Mouse (Mus musculus) neural tube, embryonic 15.5 days (tissue): ENCODE data around the gene Nr1d1. TPM values are rescaled to one million over a fixed set of nuclear protein-coding genes. Genes with fewer than 3 reads are reported as not detected.
A peak's percentile ranks its signal among the peaks of the same experiment; 100 is the strongest.

Experiments
- ATAC-seq: fragments of 200-750 bp; cut with Nextera tagmentation; 2 replicates; pipeline ENCODE4 v1.8.0; 2017; ENCODE audit warnings: mild to moderate bottlenecking, moderate TSS enrichment, moderate library complexity; ENCODE audit not compliant: low FRiP score
- H3K27ac ChIP-seq: fragments of 300-500 bp; sonication (generic); replicated peaks from 2 replicates; pipeline ENCODE4 v1.5.1; 2015; ENCODE audit warnings: mild to moderate bottlenecking, inconsistent platforms
- H3K27me3 ChIP-seq: fragments of 300-500 bp; sonication (generic); replicated peaks from 2 replicates; pipeline ENCODE4 v1.6.1; 2015; ENCODE audit warnings: inconsistent platforms
- H3K36me3 ChIP-seq: fragments of 300-500 bp; sonication (generic); 2 replicates; pipeline ENCODE4 v1.6.1; 2015; ENCODE audit warnings: inconsistent platforms
- H3K4me1 ChIP-seq: fragments of 300-500 bp; sonication (generic); 2 replicates; pipeline ENCODE4 v1.6.1; 2015; ENCODE audit warnings: inconsistent platforms
- H3K4me2 ChIP-seq: fragments of 300-500 bp; sonication (generic); 2 replicates; pipeline ENCODE4 v1.6.1; 2015; ENCODE audit warnings: inconsistent platforms, mild to moderate bottlenecking, moderate library complexity
- H3K4me3 ChIP-seq: fragments of 300-500 bp; sonication (generic); replicated peaks from 2 replicates; pipeline ENCODE4 v1.5.1; 2015; ENCODE audit warnings: mild to moderate bottlenecking, inconsistent platforms
- H3K9ac ChIP-seq: fragments of 300-500 bp; sonication (generic); replicated peaks from 2 replicates; pipeline ENCODE4 v1.6.1; 2015; ENCODE audit warnings: mild to moderate bottlenecking, inconsistent platforms
- H3K9me3 ChIP-seq: fragments of 300-500 bp; sonication (generic); replicated peaks from 2 replicates; pipeline ENCODE4 v1.6.1; 2016; ENCODE audit warnings: inconsistent platforms
- WGBS: fragments of 180-500 bp; shearing (Covaris S2); methylation state at CpG from one replicate; pipeline ENCODE4 v1.1.7; 2015; ENCODE audit warnings: mixed read lengths; 5-methylcytosine and 5-hydroxymethylcytosine counted together
- polyA plus RNA-seq: library from polyadenylated mRNA; unstranded; fragments of >200 nt; fragmentation: Nextera tagmentation; extraction: Ambion mirVana; gene quantifications from 2 replicates; pipeline ENCODE4 v1.2.1, GENCODE M21; 2015

The Nr1d1 gene
- polyA plus RNA-seq, 1 experiment from 2014 or later, result 4.0 TPM

- peak; percentile 51 for ATAC-seq
- Histone ChIP-seq H3K27ac (peak overlapping the region; percentile 100), H3K4me3 (peak overlapping the region; percentile 71)
These were observed 20.8 kb upstream of the Nr1d1 start for GRCm38 (mm10) chr11:98795714-98796514.

DNA sequence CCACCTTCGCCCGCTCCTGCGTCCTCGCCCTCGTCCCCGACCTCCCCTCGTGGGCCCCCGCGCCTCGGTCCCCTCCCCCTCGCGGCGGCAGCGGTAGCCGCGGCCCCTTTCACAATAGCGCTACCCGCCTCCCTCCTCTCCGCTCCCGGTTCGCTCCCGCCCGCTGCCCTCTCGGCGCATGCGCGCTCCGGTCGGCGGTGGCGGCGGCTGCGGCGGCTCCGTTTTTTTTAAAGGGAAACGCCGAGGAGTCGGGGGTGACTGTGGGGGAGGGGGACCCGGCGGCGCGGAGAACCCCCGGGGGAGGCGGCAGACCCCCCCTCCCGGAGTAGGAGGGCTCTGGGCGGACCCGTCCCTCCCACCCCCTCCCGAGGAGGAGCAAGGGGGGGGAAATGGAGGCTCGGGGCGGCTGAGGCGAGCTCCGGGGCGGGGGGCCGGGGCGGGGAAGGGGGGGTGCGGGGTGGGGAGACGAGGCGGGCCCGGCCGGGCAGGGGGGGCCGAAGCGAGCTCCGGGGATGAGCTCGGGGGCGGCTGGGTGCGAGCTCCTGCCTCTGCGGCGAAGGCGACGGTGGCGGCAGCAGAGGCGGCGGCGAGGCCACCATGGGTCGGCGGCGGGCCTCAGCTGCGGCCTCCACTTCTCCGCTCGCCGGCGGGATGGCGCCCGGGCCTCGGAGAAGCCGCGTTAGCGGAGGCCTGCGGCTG lies 20.0 kb upstream of the Nr1d1 start, which contains the start of gene Msl1:
Gene Msl1 (plus strand): TSS at position 502 of the 699 bp plus-strand sequence.
- under 1% methylated on average over 50 of the region's 89 CpGs for WGBS
- H3K27me3 ChIP-seq, result no peaks in the 10 kb centered on the region

More at GRCm38 (mm10) chr11:98795714-98796514, 20.8 kb upstream of the Nr1d1 start:
- Histone ChIP-seq H3K9ac (peak overlapping the region; percentile 90), H3K4me1 (peaks cover 45% of the 10 kb centered on the region), H3K4me2 (peak overlapping the region; percentile 94), H3K36me3 (peaks cover 20% of the 10 kb centered on the region), H3K27me3 (no peaks in the 10 kb centered on the region), H3K9me3 (no peaks in the 10 kb centered on the region)
- WGBS, result under 1% methylated on average over 60 of the region's 74 CpGs

DNA sequence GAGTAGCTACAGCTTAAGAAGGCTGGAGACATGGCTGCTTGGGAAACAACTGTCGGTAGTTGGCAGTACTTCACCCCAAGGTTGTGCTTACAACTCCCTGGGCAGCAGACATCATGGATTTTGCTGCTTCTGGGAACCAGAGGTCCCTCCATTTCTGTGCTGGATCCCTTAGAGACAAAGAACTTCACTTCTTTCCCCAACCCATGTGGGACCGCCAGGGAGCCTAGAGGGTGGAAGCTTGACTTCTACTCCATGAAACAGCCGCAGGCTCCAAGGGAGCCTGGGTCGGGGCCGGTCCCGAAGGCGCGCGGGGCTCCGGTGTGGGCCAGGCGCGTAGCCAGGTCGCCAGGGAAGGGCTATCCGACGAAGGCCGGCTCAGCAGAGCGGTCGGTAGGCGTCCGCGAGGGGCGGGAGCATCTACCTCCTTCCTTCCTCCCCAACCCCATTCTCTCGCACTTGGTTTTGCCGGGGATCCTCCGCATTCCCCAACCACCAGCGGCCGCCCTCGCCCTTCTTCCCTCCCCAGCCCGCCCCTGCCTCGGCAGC lies 19.4 kb upstream of the Nr1d1 start:
- H3K4me3 ChIP-seq, result peak overlapping the region; percentile 71
- H3K4me2 ChIP-seq, result peak overlapping the region; percentile 94
- WGBS, result 0% methylated on average over 25 of the region's 30 CpGs
- H3K27ac ChIP-seq, result peak overlapping the region; percentile 100
- H3K36me3 ChIP-seq, result peaks cover 7% of the 10 kb centered on the region
- ATAC-seq, result peak; percentile 48
- peak overlapping the region; percentile 90 for H3K9ac ChIP-seq
- H3K4me1 ChIP-seq, result peaks cover 44% of the 10 kb centered on the region
- H3K9me3 ChIP-seq, result no peaks in the 10 kb centered on the region
- no peaks in the 10 kb centered on the region for H3K27me3 ChIP-seq

More for the DNA sequence above, 20.0 kb upstream of the Nr1d1 start, which contains the start of gene Msl1:
- peaks cover 13% of the 10 kb centered on the region for H3K36me3 ChIP-seq
- peak within 1 kb of the TSS; percentile 100 for H3K27ac ChIP-seq
- peak within 1 kb of the TSS; percentile 90 for H3K9ac ChIP-seq
- peak; percentile 53 for ATAC-seq
- H3K4me2 ChIP-seq, result peak within 1 kb of the TSS; percentile 94
- H3K4me1 ChIP-seq, result peaks cover 40% of the 10 kb centered on the region
- H3K9me3 ChIP-seq, result no peaks in the 10 kb centered on the region
- peak within 1 kb of the TSS; percentile 71 for H3K4me3 ChIP-seq

- no peak overlapping the region for H3K4me2 ChIP-seq
- no peaks in the 10 kb centered on the region for H3K27me3 ChIP-seq
- ATAC-seq, result no peak
- no peak overlapping the region for H3K9ac ChIP-seq
- H3K4me1 ChIP-seq, result peaks cover 40% of the 10 kb centered on the region
- no peaks in the 10 kb centered on the region for H3K9me3 ChIP-seq
- H3K27ac ChIP-seq, result no peak overlapping the region
- H3K4me3 ChIP-seq, result no peak overlapping the region
- WGBS, result 10% methylated on average over 4 of the region's 4 CpGs
- H3K36me3 ChIP-seq, result no peaks in the 10 kb centered on the region
These were observed 16.9 kb upstream of the Nr1d1 start for GRCm38 (mm10) chr11:98792081-98792480.

- 68% methylated on average over 1 of the region's 1 CpGs for WGBS
- Histone ChIP-seq H3K9me3 (no peaks in the 10 kb centered on the region), H3K36me3 (no peaks in the 10 kb centered on the region), H3K4me2 (no peak overlapping the region), H3K27me3 (no peaks in the 10 kb centered on the region), H3K4me1 (peaks cover 46% of the 10 kb centered on the region), H3K4me3 (no peak overlapping the region), H3K9ac (no peak overlapping the region), H3K27ac (no peak overlapping the region)
- ATAC-seq, result no peak
These were observed 16.3 kb upstream of the Nr1d1 start for GRCm38 (mm10) chr11:98791448-98791847.

- Histone ChIP-seq H3K36me3 (no peaks in the 10 kb centered on the region), H3K4me2 (no peak overlapping the region), H3K9me3 (no peaks in the 10 kb centered on the region), H3K4me3 (no peak overlapping the region), H3K4me1 (peaks cover 53% of the 10 kb centered on the region), H3K27me3 (no peaks in the 10 kb centered on the region), H3K9ac (no peak overlapping the region), H3K27ac (no peak overlapping the region)
- 84% methylated on average over 5 of the region's 5 CpGs for WGBS
- no peak for ATAC-seq
These were observed 15.6 kb upstream of the Nr1d1 start for GRCm38 (mm10) chr11:98790631-98791205.

DNA sequence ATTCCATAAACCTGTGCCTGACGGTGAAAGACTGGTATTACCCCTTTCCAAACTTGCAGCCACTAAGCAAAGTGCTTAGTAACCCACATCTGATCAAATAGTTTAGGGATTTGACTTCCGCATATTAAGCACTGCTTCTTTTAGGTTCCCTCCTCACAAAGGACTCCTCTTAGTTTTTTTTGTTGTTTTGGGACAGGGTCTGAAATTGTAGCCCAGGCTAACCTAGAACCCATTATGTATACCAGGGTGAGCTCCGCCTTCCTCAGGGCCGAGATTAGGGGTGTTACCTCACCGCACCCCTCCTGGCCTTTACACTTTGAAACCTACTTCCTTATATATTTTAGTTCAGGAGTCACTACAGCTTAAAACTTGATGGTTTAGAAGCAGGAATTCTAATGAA lies 14.7 kb upstream of the Nr1d1 start:
- Histone ChIP-seq H3K27ac (no peak overlapping the region), H3K4me3 (peak overlapping the region; percentile 47), H3K4me1 (peaks cover 62% of the 10 kb centered on the region), H3K36me3 (no peaks in the 10 kb centered on the region), H3K9ac (0 out of 2 replicates have a peak overlapping the region, but pooled peaks have one; percentile 51), H3K9me3 (no peaks in the 10 kb centered on the region), H3K4me2 (peak overlapping the region; percentile 97), H3K27me3 (no peaks in the 10 kb centered on the region)
- no peak for ATAC-seq
- WGBS, result 44% methylated on average over 5 of the region's 5 CpGs

- Histone ChIP-seq H3K4me1 (peaks cover 66% of the 10 kb centered on the region), H3K27ac (peak overlapping the region; percentile 74), H3K27me3 (no peaks in the 10 kb centered on the region), H3K4me2 (peak overlapping the region; percentile 97), H3K9ac (peak overlapping the region; percentile 51), H3K4me3 (peak overlapping the region; percentile 47), H3K9me3 (no peaks in the 10 kb centered on the region), H3K36me3 (no peaks in the 10 kb centered on the region)
- 1% methylated on average over 25 of the region's 25 CpGs for WGBS
- ATAC-seq, result no peak
These were observed 14.2 kb upstream of the Nr1d1 start for GRCm38 (mm10) chr11:98789219-98789807.

GRCm38 (mm10) chr11:98788550-98789218 lies 13.6 kb upstream of the Nr1d1 start:
- H3K9me3 ChIP-seq, result no peaks in the 10 kb centered on the region
- H3K9ac ChIP-seq, result peak overlapping the region; percentile 41; the same call in 1 of the 2 replicates
- H3K4me1 ChIP-seq, result peaks cover 66% of the 10 kb centered on the region
- no peaks in the 10 kb centered on the region for H3K36me3 ChIP-seq
- WGBS, result 13% methylated on average over 17 of the region's 18 CpGs
- peak overlapping the region; percentile 74 for H3K27ac ChIP-seq
- ATAC-seq, result peak; percentile 77
- H3K4me2 ChIP-seq, result peak overlapping the region; percentile 97
- H3K27me3 ChIP-seq, result no peaks in the 10 kb centered on the region
- peak overlapping the region; percentile 47 for H3K4me3 ChIP-seq

DNA sequence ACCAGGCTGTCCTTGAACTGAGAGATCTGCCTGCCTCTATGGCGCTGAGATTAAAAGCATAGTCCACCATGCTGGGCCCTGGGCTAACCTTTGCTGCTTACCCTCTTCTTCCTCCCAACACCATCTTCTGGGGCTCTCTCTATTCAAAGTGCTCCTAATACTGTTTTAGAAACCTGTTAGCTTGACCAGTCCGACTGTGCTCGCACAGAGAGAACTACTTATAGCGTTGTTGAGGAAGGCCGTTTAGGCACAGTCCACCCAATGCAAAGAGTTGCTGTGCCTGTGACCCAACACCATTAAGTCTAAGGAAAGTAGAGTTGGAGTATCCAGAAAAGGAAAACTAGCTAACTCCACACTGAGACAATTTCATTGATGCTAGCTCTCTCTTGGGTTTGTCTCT lies 13.0 kb upstream of the Nr1d1 start:
- no peak for ATAC-seq
- Histone ChIP-seq H3K27ac (peak overlapping the region; percentile 74), H3K4me1 (peaks cover 66% of the 10 kb centered on the region), H3K9ac (no peak overlapping the region), H3K4me2 (peak overlapping the region; percentile 97), H3K36me3 (no peaks in the 10 kb centered on the region), H3K4me3 (no peak overlapping the region), H3K27me3 (no peaks in the 10 kb centered on the region), H3K9me3 (no peaks in the 10 kb centered on the region)
- 92% methylated on average over 5 of the region's 5 CpGs for WGBS
